In the genomic region with DNA sequence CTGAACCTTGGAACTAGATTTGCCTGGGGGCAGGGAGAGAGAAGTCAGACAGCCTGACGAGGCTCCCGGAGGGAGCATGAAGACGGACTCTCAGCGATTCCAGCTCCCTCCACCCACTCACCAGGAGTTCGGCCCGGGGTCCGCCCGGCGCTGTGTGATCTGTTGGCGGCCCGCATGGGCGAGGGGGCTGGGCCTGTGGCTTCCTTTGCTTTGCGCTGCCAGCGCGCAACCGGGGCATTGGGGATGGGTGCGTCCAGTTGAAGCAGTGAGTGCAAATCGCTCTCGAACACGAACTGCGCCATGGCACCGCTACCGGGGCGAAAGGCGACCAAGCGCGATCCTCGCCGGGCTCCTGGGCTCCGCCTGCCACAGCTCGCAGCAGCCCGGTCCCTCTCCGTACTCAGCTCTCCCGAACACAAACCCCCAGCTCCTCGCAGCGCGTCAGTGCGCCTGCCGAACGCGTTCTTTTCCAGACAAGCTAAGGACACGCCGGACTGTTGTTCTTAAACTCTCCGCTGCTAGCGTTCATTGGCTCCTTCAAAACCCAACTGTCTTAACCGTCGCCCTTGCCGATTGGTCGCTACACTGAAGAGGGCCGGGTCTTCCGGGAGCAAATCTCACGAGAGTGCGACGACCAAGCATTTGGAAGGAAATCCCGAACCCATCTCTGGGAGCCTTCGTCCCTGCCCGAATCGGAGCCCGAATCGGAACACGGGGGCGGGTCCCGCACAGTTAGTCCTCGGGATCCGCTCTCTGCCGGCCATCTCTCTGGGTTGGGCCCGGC, we compare ENCODE assay signal across 8 mouse cellular contexts. TPM values are rescaled to one million over a fixed set of nuclear protein-coding genes. Genes with fewer than 3 reads are reported as not detected.
A peak's percentile ranks its signal among the peaks of the same experiment; 100 is the strongest.
DNase-seq lines count a peak whose midpoint lies in the region; ATAC-seq lines count a peak whose summit lies in the region.

A gene (minus strand): TSS at position 533 of the 784 bp plus-strand sequence.

- DNase-seq in c-Kit-negative CD71-positive TER-119-positive erythroid progenitor cells, embryonic 14.5 days (ENCODE audit: low read depth, low spot score), result peak; percentile 93
- DNase-seq in forebrain, embryonic 10.5 days (ENCODE audit: extremely low spot score, low spot score), result peak; percentile 95
- DNase-seq in kidney, postnatal 36 days, result peak; percentile 90 to 93
- peak; percentile 93 for DNase-seq in telencephalon, adult 2 months (ENCODE audit: low read depth, low spot score)

- peaks cover 50% of the 10 kb centered on the region for H3K4me1 ChIP-seq in forebrain, embryonic 10.5 days
- peaks cover 28% of the 10 kb centered on the region for H3K4me1 ChIP-seq in heart, embryonic 16.5 days (ENCODE audit: control insufficient read depth, insufficient read depth, low read length)
- H3K4me1 ChIP-seq in liver, embryonic 15.5 days (replicated peaks), result peaks cover 50% of the 10 kb centered on the region
- peaks cover 38% of the 10 kb centered on the region for H3K4me1 ChIP-seq in neural tube, embryonic 12.5 days

- peak within 1 kb of the TSS; percentile 87 for H3K9ac ChIP-seq in heart, embryonic 16.5 days (ENCODE audit: low read length)
- peak within 1 kb of the TSS; percentile 87 for H3K9ac ChIP-seq in liver, embryonic 15.5 days
- peak within 1 kb of the TSS; percentile 82 for H3K9ac ChIP-seq in neural tube, embryonic 12.5 days

- H3K4me2 ChIP-seq in heart, embryonic 16.5 days (ENCODE audit: low read depth, low read length), result peak within 1 kb of the TSS; percentile 97
- H3K4me2 ChIP-seq in liver, embryonic 15.5 days, result peak within 1 kb of the TSS; percentile 80
- peak within 1 kb of the TSS; percentile 99 for H3K4me2 ChIP-seq in neural tube, embryonic 12.5 days (replicated peaks)

- peak; percentile 98 for ATAC-seq in CD4-positive, CD25-positive, alpha-beta regulatory T cell, adult 4 months
- peak; percentile 94 for ATAC-seq in heart, embryonic 16.5 days (replicated peaks; ENCODE audit: extremely low read depth, insufficient read depth, low FRiP score)
- ATAC-seq in liver, embryonic 15.5 days (ENCODE audit: insufficient read depth), result peak; percentile 93
- ATAC-seq in neural tube, embryonic 12.5 days (ENCODE audit: low FRiP score, low read depth), result peak; percentile 95

- H3K36me3 ChIP-seq in forebrain, embryonic 10.5 days (replicated peaks), result peaks cover 42% of the 10 kb centered on the region
- peaks cover 29% of the 10 kb centered on the region for H3K36me3 ChIP-seq in heart, embryonic 16.5 days (ENCODE audit: control insufficient read depth, insufficient read depth)
- H3K36me3 ChIP-seq in liver, embryonic 15.5 days (replicated peaks), result peaks cover 43% of the 10 kb centered on the region
- H3K36me3 ChIP-seq in neural tube, embryonic 12.5 days, result peaks cover 33% of the 10 kb centered on the region

- H3K4me3 ChIP-seq in forebrain, embryonic 10.5 days, result peak within 1 kb of the TSS; percentile 99
- H3K4me3 ChIP-seq in heart, embryonic 16.5 days (ENCODE audit: low read length), result peak within 1 kb of the TSS; percentile 70
- peak within 1 kb of the TSS; percentile 85 for H3K4me3 ChIP-seq in liver, embryonic 15.5 days (replicated peaks)
- peak within 1 kb of the TSS; percentile 71 for H3K4me3 ChIP-seq in neural tube, embryonic 12.5 days

- H3K9me3 ChIP-seq in forebrain, embryonic 10.5 days, result no peaks in the 10 kb centered on the region
- no peaks in the 10 kb centered on the region for H3K9me3 ChIP-seq in heart, embryonic 16.5 days (replicated peaks; ENCODE audit: control insufficient read depth, low read length)
- no peaks in the 10 kb centered on the region for H3K9me3 ChIP-seq in liver, embryonic 15.5 days (replicated peaks)
- no peaks in the 10 kb centered on the region for H3K9me3 ChIP-seq in neural tube, embryonic 12.5 days

- H3K27me3 ChIP-seq in forebrain, embryonic 10.5 days (ENCODE audit: poor library complexity, severe bottlenecking), result no peaks in the 10 kb centered on the region
- H3K27me3 ChIP-seq in heart, embryonic 16.5 days (ENCODE audit: control insufficient read depth, insufficient read depth, low read length), result no peaks in the 10 kb centered on the region
- H3K27me3 ChIP-seq in liver, embryonic 15.5 days, result no peaks in the 10 kb centered on the region
- H3K27me3 ChIP-seq in neural tube, embryonic 12.5 days (replicated peaks), result no peaks in the 10 kb centered on the region

- WGBS in forebrain, embryonic 10.5 days, result under 1% methylated on average over 67 of the region's 67 CpGs
- under 1% methylated on average over 67 of the region's 67 CpGs for WGBS in heart, embryonic 16.5 days
- WGBS in liver, embryonic 15.5 days (ENCODE audit: insufficient replicate concordance), result under 1% methylated on average over 67 of the region's 67 CpGs
- WGBS in neural tube, embryonic 12.5 days, result under 1% methylated on average over 67 of the region's 67 CpGs

- peak within 1 kb of the TSS; percentile 96 for H3K27ac ChIP-seq in forebrain, embryonic 10.5 days
- peak within 1 kb of the TSS; percentile 95 for H3K27ac ChIP-seq in heart, embryonic 16.5 days (ENCODE audit: low read length)
- H3K27ac ChIP-seq in liver, embryonic 15.5 days (replicated peaks), result peak within 1 kb of the TSS; percentile 94
- H3K27ac ChIP-seq in neural tube, embryonic 12.5 days, result no peak within 1 kb of the TSS; the same call in 1 of the 2 replicates

RNA-seq across cellular contexts. Expression of the gene that starts here (rescaled TPM):
- 1 to 10 TPM; 4.6 to 7.1 TPM for polyA plus RNA-seq in CD4-positive, CD25-positive, alpha-beta regulatory T cell, adult 4 months (2017; shearing (Covaris generic))
- polyA plus RNA-seq in forebrain, embryonic 10.5 days (2016; fragmentation: Nextera tagmentation; extraction: Ambion mirVana), result 446 and 451 TPM in 2 replicates
- polyA plus RNA-seq in heart, embryonic 16.5 days (2015; fragmentation: Nextera tagmentation; extraction: Ambion mirVana), result 189 and 195 TPM in 2 replicates
- 170 and 187 TPM in 2 replicates for polyA plus RNA-seq in liver, embryonic 15.5 days (2015; fragmentation: Nextera tagmentation; extraction: Ambion mirVana)
- polyA plus RNA-seq in neural tube, embryonic 12.5 days (2016; fragmentation: Nextera tagmentation; extraction: Ambion mirVana), result 165 and 181 TPM in 2 replicates

Comparison
In these comparisons a context has a peak if more than half of its experiments do, and no peak if none do; other contexts are left out.
1. RNA of the gene that starts here (polyA plus RNA-seq): 446 to 451 TPM in forebrain, embryonic 10.5 days, 189 to 195 TPM in heart, embryonic 16.5 days, 170 to 187 TPM in liver, embryonic 15.5 days and 165 to 181 TPM in neural tube, embryonic 12.5 days; 4.6 to 7.1 TPM in CD4-positive, CD25-positive, alpha-beta regulatory T cell, adult 4 months; every median in the first group is over 10 times any median in the second.
2. Peak in every context shown above with its lines, with median percentiles within 50 percentile points of each other: ATAC-seq, DNase-seq, H3K4me3 ChIP-seq, H3K4me2 ChIP-seq and H3K9ac ChIP-seq.